Mouse (Mus musculus) brain, embryonic 14.5 days (tissue): ENCODE results near the gene Rufy1.

Experiments used
- CTCF ChIP-seq: fragments of 200-500 bp; IDR thresholded peaks from 2 replicates; pipeline ENCODE4 v1.5.1; 2012; ENCODE audit warnings: inconsistent platforms, mild to moderate bottlenecking, moderate library complexity, borderline replicate concordance; ENCODE audit not compliant: insufficient read depth, insufficient read length; ENCODE audit errors: extremely low read depth
- POLR2A ChIP-seq: fragments of 200-500 bp; IDR thresholded peaks from 2 replicates; pipeline ENCODE4 v1.6.1; 2012; ENCODE audit warnings: mild to moderate bottlenecking, inconsistent platforms, borderline replicate concordance; ENCODE audit not compliant: poor library complexity, insufficient read depth, insufficient read length, severe bottlenecking; ENCODE audit errors: extremely low read depth

DNA sequence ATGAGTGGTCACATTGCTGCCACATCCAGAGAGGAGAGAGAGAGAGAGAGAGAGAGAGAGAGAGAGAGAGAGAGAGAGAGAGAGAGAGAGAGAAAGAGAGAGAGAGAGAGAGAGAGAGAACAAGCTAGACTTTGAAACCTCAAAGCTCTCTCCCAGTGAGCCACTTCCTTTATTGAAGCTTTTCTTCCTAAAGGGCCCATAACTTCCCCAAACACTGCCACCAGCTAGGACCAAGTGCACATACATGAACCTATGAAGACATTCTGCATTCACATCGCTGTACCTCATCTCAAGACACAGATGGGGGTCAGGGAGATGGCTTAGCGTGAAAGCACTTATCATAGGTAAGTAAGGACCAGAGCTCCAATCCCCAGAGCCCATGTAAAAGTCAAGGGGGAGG, 47.1 kb upstream of the Rufy1 start:
- TF ChIP-seq CTCF (no peak), POLR2A (no peak)
